Mouse (Mus musculus): ENCODE measurements around the gene Gm2001. TPM values are rescaled to one million over a fixed set of nuclear protein-coding genes. Genes with fewer than 3 reads are reported as not detected.

Gm2001 gene
- polyA plus RNA-seq, 1 experiment from 2014 or later, result not detected

Other genes with a start within 250 kb of the Gm2001 start
- not detected in 2 replicates for gene Oog1, start 239.7 kb downstream of the Gm2001 start, polyA plus RNA-seq (2016; fragmentation: Nextera tagmentation; extraction: Ambion mirVana)
- not detected in 2 replicates for gene Gm4027, start 223.5 kb downstream of the Gm2001 start, polyA plus RNA-seq (2016; fragmentation: Nextera tagmentation; extraction: Ambion mirVana)
- gene Gm16381, start 197.7 kb downstream of the Gm2001 start, polyA plus RNA-seq (2016; fragmentation: Nextera tagmentation; extraction: Ambion mirVana), result not detected in 2 replicates
- not detected in 2 replicates for gene Gm21319, start 66.6 kb downstream of the Gm2001 start, polyA plus RNA-seq (2016; fragmentation: Nextera tagmentation; extraction: Ambion mirVana)
- not detected in 2 replicates for gene Gm21936, start 46.8 kb downstream of the Gm2001 start, polyA plus RNA-seq (2016; fragmentation: Nextera tagmentation; extraction: Ambion mirVana)
- gene BB287469, start 25.8 kb downstream of the Gm2001 start, polyA plus RNA-seq (2016; fragmentation: Nextera tagmentation; extraction: Ambion mirVana), result not detected in 2 replicates
- gene Gm2016, start 31.7 kb upstream of the Gm2001 start, polyA plus RNA-seq (2016; fragmentation: Nextera tagmentation; extraction: Ambion mirVana), result not detected in 2 replicates
- gene Gm2022, start 53.0 kb upstream of the Gm2001 start, polyA plus RNA-seq (2016; fragmentation: Nextera tagmentation; extraction: Ambion mirVana), result not detected in 2 replicates
- gene Gm2035, start 77.5 kb upstream of the Gm2001 start, polyA plus RNA-seq (2016; fragmentation: Nextera tagmentation; extraction: Ambion mirVana), result not detected in 2 replicates
- gene Gm2042, start 111.7 kb upstream of the Gm2001 start, polyA plus RNA-seq (2016; fragmentation: Nextera tagmentation; extraction: Ambion mirVana), result not detected in 2 replicates
- not detected in 2 replicates for gene Gm2075, start 169.5 kb upstream of the Gm2001 start, polyA plus RNA-seq (2016; fragmentation: Nextera tagmentation; extraction: Ambion mirVana)
- not detected in 2 replicates for gene Gm6803, start 176.4 kb upstream of the Gm2001 start, polyA plus RNA-seq (2016; fragmentation: Nextera tagmentation; extraction: Ambion mirVana)
- gene Gm2056, start 184.7 kb upstream of the Gm2001 start, polyA plus RNA-seq (2016; fragmentation: Nextera tagmentation; extraction: Ambion mirVana), result not detected in 2 replicates
- not detected in 2 replicates for gene Gm16368, start 241.4 kb upstream of the Gm2001 start, polyA plus RNA-seq (2016; fragmentation: Nextera tagmentation; extraction: Ambion mirVana)